Mouse (Mus musculus): ENCODE measurements around the gene Phactr1.

DNA sequence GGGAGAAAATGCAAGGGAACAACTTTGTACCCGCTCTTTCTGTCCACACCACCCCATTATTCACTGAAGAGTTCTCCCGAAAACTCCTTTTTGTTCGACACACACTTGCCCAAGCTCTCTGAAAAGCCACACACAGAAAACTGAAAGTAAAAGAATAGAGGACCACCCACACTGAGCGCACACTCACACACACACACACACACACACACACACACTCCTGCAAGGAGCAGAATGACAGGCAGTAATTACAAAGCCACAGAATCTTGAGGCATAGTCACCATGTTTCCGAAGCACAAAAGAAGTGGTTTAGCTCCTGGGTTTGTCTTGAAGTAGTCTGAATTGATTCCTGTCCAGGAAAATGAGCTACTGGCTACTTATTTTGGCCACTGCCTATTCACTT is 296.5 kb downstream of the Phactr1 start:
- TF ChIP-seq CTCF (IDR thresholded peaks at IDR 0.05; ENCODE audit: low read depth, low read length), result no peak
- TF ChIP-seq POLR2A (IDR thresholded peaks at IDR 0.05; ENCODE audit: extremely low read depth, insufficient read depth, low read length), result no peak
